Mouse (Mus musculus): ENCODE results near the gene Dip2c. TPM values are rescaled to one million over a fixed set of nuclear protein-coding genes. Genes with fewer than 3 reads are reported as not detected.

Gene Dip2c
- total and polyA plus RNA-seq, 3 experiments = under 0.01 TPM; not detected in 2

- H3K36me3 ChIP-seq (replicated peaks) = peaks cover 47% of the 10 kb centered on the region
Observed at GRCm38 (mm10) chr13:9708433-9709240, 432.3 kb downstream of the Dip2c start.

GRCm38 (mm10) chr13:9712409-9712808, 436.1 kb downstream of the Dip2c start:
- Histone ChIP-seq H3K27me3 (ENCODE audit: insufficient read depth, low read length) (no peaks in the 10 kb centered on the region), H3K4me3 (ENCODE audit: low read depth, low read length) (no peak overlapping the region), H3K9me3 (replicated peaks) (no peaks in the 10 kb centered on the region), H3K4me1 (ENCODE audit: insufficient read depth, low read depth, low read length) (peaks cover 5% of the 10 kb centered on the region), H3K36me3 (replicated peaks) (peaks cover 41% of the 10 kb centered on the region)
- ATAC-seq (ENCODE audit: extremely low read depth, insufficient number of reproducible peaks, low FRiP score, poor library complexity, severe bottlenecking) (no peak), DNase-seq (ENCODE audit: low spot score) (no peak)
- TF ChIP-seq POLR2AphosphoS5 (IDR thresholded peaks at IDR 0.05; ENCODE audit: insufficient replicate concordance, low read depth, low read length) (no peak), CTCF (IDR thresholded peaks at IDR 0.05; ENCODE audit: low read depth, low read length) (no peak), TAL1 (conservative IDR thresholded peaks at IDR 0.05; ENCODE audit: low read depth, low read length) (no peak), GATA2 (IDR thresholded peaks at IDR 0.05; ENCODE audit: borderline replicate concordance, low read depth, low read length) (no peak), GATA1 (IDR thresholded peaks at IDR 0.05; ENCODE audit: borderline replicate concordance, low read length) (no peak)

More at GRCm38 (mm10) chr13:9708433-9709240, 432.3 kb downstream of the Dip2c start:
- Histone ChIP-seq H3K4me3 (ENCODE audit: low read depth, low read length) (no peak overlapping the region), H3K27me3 (ENCODE audit: insufficient read depth, low read length) (no peaks in the 10 kb centered on the region), H3K9me3 (replicated peaks) (no peaks in the 10 kb centered on the region), H3K4me1 (ENCODE audit: insufficient read depth, low read depth, low read length) (peaks cover 3% of the 10 kb centered on the region)
- ATAC-seq (ENCODE audit: extremely low read depth, insufficient number of reproducible peaks, low FRiP score, poor library complexity, severe bottlenecking) = no peak
- no peak for DNase-seq (ENCODE audit: low spot score)
- no peak for TF ChIP-seq POLR2AphosphoS5 (IDR thresholded peaks at IDR 0.05; ENCODE audit: insufficient replicate concordance, low read depth, low read length)
- TF ChIP-seq GATA1 (IDR thresholded peaks at IDR 0.05; ENCODE audit: borderline replicate concordance, low read length) = no peak
- TF ChIP-seq CTCF (IDR thresholded peaks at IDR 0.05; ENCODE audit: low read depth, low read length) = no peak
- TF ChIP-seq TAL1 (conservative IDR thresholded peaks at IDR 0.05; ENCODE audit: low read depth, low read length) = no peak
- no peak for TF ChIP-seq GATA2 (IDR thresholded peaks at IDR 0.05; ENCODE audit: borderline replicate concordance, low read depth, low read length)

- TF ChIP-seq GATA2 (IDR thresholded peaks at IDR 0.05; ENCODE audit: borderline replicate concordance, low read depth, low read length) (no peak), CTCF (IDR thresholded peaks at IDR 0.05; ENCODE audit: low read depth, low read length) (no peak), GATA1 (IDR thresholded peaks at IDR 0.05; ENCODE audit: borderline replicate concordance, low read length) (no peak), TAL1 (conservative IDR thresholded peaks at IDR 0.05; ENCODE audit: low read depth, low read length) (no peak), POLR2AphosphoS5 (IDR thresholded peaks at IDR 0.05; ENCODE audit: insufficient replicate concordance, low read depth, low read length) (no peak)
- ATAC-seq (ENCODE audit: extremely low read depth, insufficient number of reproducible peaks, low FRiP score, poor library complexity, severe bottlenecking) = no peak
- no peak overlapping the region for H3K4me3 ChIP-seq (ENCODE audit: low read depth, low read length)
- DNase-seq (ENCODE audit: low spot score) = no peak
- H3K36me3 ChIP-seq (replicated peaks) = peaks cover 41% of the 10 kb centered on the region
- H3K9me3 ChIP-seq (replicated peaks) = no peaks in the 10 kb centered on the region
- H3K27me3 ChIP-seq (ENCODE audit: insufficient read depth, low read length) = no peaks in the 10 kb centered on the region
- peaks cover 5% of the 10 kb centered on the region for H3K4me1 ChIP-seq (ENCODE audit: insufficient read depth, low read depth, low read length)
Observed at GRCm38 (mm10) chr13:9712971-9713370, 436.6 kb downstream of the Dip2c start.

- TF ChIP-seq TAL1 (conservative IDR thresholded peaks at IDR 0.05; ENCODE audit: low read depth, low read length) (no peak), CTCF (IDR thresholded peaks at IDR 0.05; ENCODE audit: low read depth, low read length) (no peak), POLR2AphosphoS5 (IDR thresholded peaks at IDR 0.05; ENCODE audit: insufficient replicate concordance, low read depth, low read length) (no peak), GATA2 (IDR thresholded peaks at IDR 0.05; ENCODE audit: borderline replicate concordance, low read depth, low read length) (no peak), GATA1 (IDR thresholded peaks at IDR 0.05; ENCODE audit: borderline replicate concordance, low read length) (no peak)
- peaks cover 5% of the 10 kb centered on the region for H3K4me1 ChIP-seq (ENCODE audit: insufficient read depth, low read depth, low read length)
- H3K4me3 ChIP-seq (ENCODE audit: low read depth, low read length) = no peak overlapping the region
- DNase-seq (ENCODE audit: low spot score) = no peak
- no peaks in the 10 kb centered on the region for H3K9me3 ChIP-seq (replicated peaks)
- ATAC-seq (ENCODE audit: extremely low read depth, insufficient number of reproducible peaks, low FRiP score, poor library complexity, severe bottlenecking) = no peak
- H3K36me3 ChIP-seq (replicated peaks) = peaks cover 41% of the 10 kb centered on the region
- H3K27me3 ChIP-seq (ENCODE audit: insufficient read depth, low read length) = no peaks in the 10 kb centered on the region
Observed at GRCm38 (mm10) chr13:9713462-9714134, 437.3 kb downstream of the Dip2c start.

GRCm38 (mm10) chr13:9715224-9715623, 438.9 kb downstream of the Dip2c start:
- no peak for DNase-seq (ENCODE audit: low spot score)
- Histone ChIP-seq H3K4me1 (ENCODE audit: insufficient read depth, low read depth, low read length) (peaks cover 5% of the 10 kb centered on the region), H3K27me3 (ENCODE audit: insufficient read depth, low read length) (no peaks in the 10 kb centered on the region), H3K9me3 (replicated peaks) (no peaks in the 10 kb centered on the region), H3K36me3 (replicated peaks) (peaks cover 35% of the 10 kb centered on the region), H3K4me3 (ENCODE audit: low read depth, low read length) (no peak overlapping the region)
- TF ChIP-seq POLR2AphosphoS5 (IDR thresholded peaks at IDR 0.05; ENCODE audit: insufficient replicate concordance, low read depth, low read length) (no peak), CTCF (IDR thresholded peaks at IDR 0.05; ENCODE audit: low read depth, low read length) (no peak), TAL1 (conservative IDR thresholded peaks at IDR 0.05; ENCODE audit: low read depth, low read length) (no peak), GATA1 (IDR thresholded peaks at IDR 0.05; ENCODE audit: borderline replicate concordance, low read length) (no peak), GATA2 (IDR thresholded peaks at IDR 0.05; ENCODE audit: borderline replicate concordance, low read depth, low read length) (no peak)
- no peak for ATAC-seq (ENCODE audit: extremely low read depth, insufficient number of reproducible peaks, low FRiP score, poor library complexity, severe bottlenecking)

Other genes with a start within 250 kb of the Dip2c start
- gene Larp4b, start 182.6 kb upstream of the Dip2c start, total RNA-seq (2014; fragmentation: Nextera tagmentation) = 233 and 246 TPM in 2 replicates
- gene Larp4b, start 182.6 kb upstream of the Dip2c start, total RNA-seq (2017) = 174 and 208 TPM in 2 replicates
- gene Larp4b, start 182.6 kb upstream of the Dip2c start, polyA plus RNA-seq (2012) = 53.7 and 66.3 TPM in 2 replicates